Mouse (Mus musculus): ENCODE results near the gene Bmpr1a.

The Bmpr1a gene

GRCm38 (mm10) chr14:34503325-34503647 lies at the start of gene Bmpr1a:
Gene Bmpr1a, minus strand, starts transcription at chr14:34503341.
- DNase-seq: no peak

GRCm38 (mm10) chr14:34552226-34552625 lies 49.1 kb upstream of the Bmpr1a start:
- no peak for DNase-seq

GRCm38 (mm10) chr14:34549004-34549671 lies 46.0 kb upstream of the Bmpr1a start:
- DNase-seq: peak; percentile 82

- DNase-seq: peak; percentile 33
These were observed 45.4 kb upstream of the Bmpr1a start for GRCm38 (mm10) chr14:34548391-34549001.

- DNase-seq: no peak
These were observed 41.4 kb upstream of the Bmpr1a start for GRCm38 (mm10) chr14:34544545-34544944.

GRCm38 (mm10) chr14:34544001-34544400 lies 40.9 kb upstream of the Bmpr1a start:
- DNase-seq: no peak

- no peak for DNase-seq
These were observed 40.5 kb upstream of the Bmpr1a start for GRCm38 (mm10) chr14:34543596-34543995.

- no peak for DNase-seq
These were observed 38.8 kb upstream of the Bmpr1a start for GRCm38 (mm10) chr14:34541896-34542295.

GRCm38 (mm10) chr14:34540685-34541162 lies 37.6 kb upstream of the Bmpr1a start:
- DNase-seq: no peak

GRCm38 (mm10) chr14:34535883-34536282 lies 32.7 kb upstream of the Bmpr1a start:
- DNase-seq: no peak

GRCm38 (mm10) chr14:34533537-34533936 lies 30.4 kb upstream of the Bmpr1a start:
- no peak for DNase-seq

GRCm38 (mm10) chr14:34532536-34532935 lies 29.4 kb upstream of the Bmpr1a start:
- DNase-seq: no peak

- DNase-seq: no peak
These were observed 25.7 kb upstream of the Bmpr1a start for GRCm38 (mm10) chr14:34528804-34529203.

- DNase-seq: no peak
These were observed 19.6 kb upstream of the Bmpr1a start, which contains the start of gene 9230112D13Rik for GRCm38 (mm10) chr14:34522701-34523100. Gene 9230112D13Rik, minus strand, starts transcription at chr14:34522801.

- DNase-seq: no peak
These were observed 14.9 kb upstream of the Bmpr1a start for GRCm38 (mm10) chr14:34517959-34518544.

- DNase-seq: no peak
These were observed 13.9 kb upstream of the Bmpr1a start for GRCm38 (mm10) chr14:34516960-34517577.

GRCm38 (mm10) chr14:34515860-34516259 lies 12.7 kb upstream of the Bmpr1a start:
- DNase-seq: no peak

- no peak for DNase-seq
These were observed 11.0 kb upstream of the Bmpr1a start for GRCm38 (mm10) chr14:34514120-34514519.

GRCm38 (mm10) chr14:34512602-34513001 lies 9.5 kb upstream of the Bmpr1a start:
- DNase-seq: no peak

- no peak for DNase-seq
These were observed 8.8 kb upstream of the Bmpr1a start for GRCm38 (mm10) chr14:34511901-34512300.

GRCm38 (mm10) chr14:34508842-34509439 lies 5.8 kb upstream of the Bmpr1a start:
- no peak for DNase-seq

- DNase-seq: peak; percentile 60
These were observed 5.2 kb upstream of the Bmpr1a start for GRCm38 (mm10) chr14:34508187-34508840.

- no peak for DNase-seq
These were observed 2.2 kb upstream of the Bmpr1a start for GRCm38 (mm10) chr14:34505309-34505708.
